Mouse (Mus musculus): ENCODE data around the gene Tcf7l2.

Tcf7l2 gene

DNA sequence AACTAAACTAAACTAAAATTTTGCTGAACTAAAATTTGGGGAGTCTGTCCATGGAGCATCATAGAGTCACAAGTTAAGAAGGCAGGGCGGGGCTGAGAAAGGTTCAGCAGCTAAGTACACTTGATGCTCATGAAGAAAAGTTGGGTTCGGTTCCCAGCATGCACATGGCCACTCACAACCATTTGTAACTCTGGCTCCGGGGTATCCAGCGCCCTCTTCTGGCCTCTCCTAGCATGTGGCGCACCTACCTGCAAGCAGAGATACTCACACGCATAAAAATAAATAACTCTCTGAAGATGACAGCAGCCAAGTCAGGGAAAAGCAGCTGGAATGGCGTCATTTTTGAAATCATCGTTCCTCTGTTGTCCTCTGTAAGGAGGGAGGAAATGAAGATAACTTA is 171.2 kb downstream of the Tcf7l2 start:
- no peak for DNase-seq (ENCODE audit: low spot score)

DNA sequence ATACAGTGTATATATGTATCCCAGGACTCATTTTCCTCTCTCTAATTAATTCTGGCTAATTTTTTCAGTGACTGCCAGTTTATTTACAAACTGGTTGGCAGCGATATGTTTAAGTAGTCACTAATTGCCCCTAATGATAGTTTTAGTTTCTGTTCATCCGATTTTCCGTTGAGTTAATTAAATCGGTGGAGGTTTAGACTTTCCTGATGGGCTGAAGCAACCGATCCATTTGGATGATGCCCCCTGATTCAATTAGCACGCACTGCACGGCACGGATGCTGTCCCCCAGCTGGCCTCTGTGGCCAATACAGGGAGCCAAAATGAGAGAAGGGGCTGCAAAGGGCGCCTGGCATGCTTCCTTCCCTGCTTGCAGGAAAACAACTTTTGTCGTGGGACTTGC is 172.0 kb downstream of the Tcf7l2 start:
- no peak for DNase-seq (ENCODE audit: low spot score)

GRCm38 (mm10) chr19:55914614-55915211 is 173.1 kb downstream of the Tcf7l2 start:
- DNase-seq (ENCODE audit: low spot score): no peak

GRCm38 (mm10) chr19:55915506-55915905 is 173.9 kb downstream of the Tcf7l2 start:
- no peak for DNase-seq (ENCODE audit: low spot score)

- DNase-seq (ENCODE audit: low spot score): no peak
Observed at GRCm38 (mm10) chr19:55916211-55916610, 174.6 kb downstream of the Tcf7l2 start.

DNA sequence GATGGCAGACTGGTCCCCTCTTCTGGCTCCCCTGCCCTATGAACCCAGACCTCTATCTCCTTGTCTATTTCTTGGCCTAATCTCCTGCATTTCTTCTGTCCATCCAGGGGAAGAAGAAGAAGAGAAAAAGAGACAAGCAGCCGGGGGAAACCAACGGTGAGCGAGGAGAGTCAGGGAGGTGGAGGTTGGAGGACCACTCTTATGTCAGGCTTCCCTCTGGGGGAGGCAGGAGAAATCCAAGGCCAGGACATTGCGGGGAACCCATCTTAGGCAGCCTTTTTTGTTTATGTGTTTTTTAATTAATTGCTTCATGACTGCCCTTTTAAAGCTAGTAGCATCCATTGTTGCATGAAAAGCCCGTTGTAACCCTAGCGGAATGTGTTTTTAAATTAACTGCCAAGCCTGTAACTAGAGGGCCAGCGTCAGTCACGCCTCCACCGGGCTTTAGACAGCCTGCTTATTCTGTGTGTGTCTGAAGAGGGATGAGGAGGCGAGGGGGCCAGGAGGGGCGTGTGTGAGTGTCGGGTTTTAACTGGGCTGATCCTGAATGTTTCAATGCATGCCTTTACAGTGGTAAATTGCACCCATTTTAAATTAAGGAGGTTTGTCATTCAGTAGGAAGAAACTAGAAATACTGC is 182.3 kb downstream of the Tcf7l2 start:
- no peak for DNase-seq (ENCODE audit: low spot score)

DNA sequence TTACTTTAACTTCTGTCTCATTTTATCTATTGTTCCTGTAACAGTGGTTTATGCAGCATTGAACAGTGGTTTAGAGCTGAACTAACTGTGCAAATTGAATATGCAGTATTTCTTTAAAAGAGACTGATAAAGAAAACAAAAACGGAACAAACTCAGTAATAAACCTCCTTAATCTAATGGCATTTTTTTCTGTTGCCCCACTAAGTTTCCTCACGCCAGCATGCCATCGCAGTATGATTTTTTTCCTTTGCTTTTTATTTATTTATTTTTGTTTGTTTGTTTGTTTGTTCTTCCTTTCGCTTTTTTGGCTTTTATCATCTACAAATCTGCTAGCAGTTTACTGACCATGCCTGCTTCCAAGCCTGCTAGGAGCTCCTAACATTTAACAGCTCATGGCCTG is 183.2 kb downstream of the Tcf7l2 start:
- DNase-seq (ENCODE audit: low spot score): no peak

GRCm38 (mm10) chr19:55925425-55925803 is 183.8 kb downstream of the Tcf7l2 start:
- no peak for DNase-seq (ENCODE audit: low spot score)

GRCm38 (mm10) chr19:55925804-55926521 is 184.3 kb downstream of the Tcf7l2 start:
- DNase-seq (ENCODE audit: low spot score): no peak

GRCm38 (mm10) chr19:55926858-55927673 is 185.4 kb downstream of the Tcf7l2 start:
- DNase-seq (ENCODE audit: low spot score): no peak

GRCm38 (mm10) chr19:55927674-55928061 is 186.0 kb downstream of the Tcf7l2 start:
- DNase-seq (ENCODE audit: low spot score): no peak

DNA sequence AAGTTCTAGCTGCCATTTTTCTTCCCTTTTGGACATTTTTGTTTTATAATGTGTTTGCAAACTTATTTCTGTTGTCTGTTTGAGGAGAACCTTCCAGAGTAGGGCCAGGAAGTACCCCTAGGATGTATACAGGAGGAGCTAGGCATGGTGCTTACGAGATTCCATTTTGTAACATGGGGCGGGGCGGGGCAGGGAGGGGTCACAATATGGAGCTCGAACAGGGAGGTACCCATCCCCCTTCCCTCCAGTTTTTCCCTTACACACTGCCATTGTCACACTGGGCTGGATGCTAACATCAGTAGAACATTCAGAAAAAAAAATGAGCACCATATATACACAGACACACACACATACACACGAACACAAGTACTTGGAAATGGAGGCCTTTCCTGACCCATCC is 187.1 kb downstream of the Tcf7l2 start:
- no peak for DNase-seq (ENCODE audit: low spot score)

DNA sequence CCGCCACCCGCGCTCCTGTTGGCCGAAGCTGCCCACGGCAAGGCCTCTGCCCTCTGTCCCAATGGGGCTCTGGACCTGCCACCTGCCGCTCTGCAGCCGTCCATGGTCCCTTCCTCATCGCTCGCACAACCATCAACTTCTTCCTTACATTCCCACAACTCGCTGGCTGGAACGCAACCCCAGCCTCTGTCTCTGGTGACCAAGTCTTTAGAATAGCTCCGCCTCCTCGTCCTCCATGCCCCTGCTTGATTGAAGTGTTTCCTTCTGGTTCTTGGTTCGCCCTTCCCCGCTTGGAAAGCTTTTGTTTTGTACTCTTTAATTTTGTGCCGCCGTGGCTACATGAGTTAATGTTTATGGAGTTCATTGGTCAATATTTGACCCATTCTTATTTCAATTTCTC is 190.0 kb downstream of the Tcf7l2 start:
- no peak for DNase-seq (ENCODE audit: low spot score)

- DNase-seq (ENCODE audit: low spot score): no peak
Observed at GRCm38 (mm10) chr19:55933947-55934729, 192.5 kb downstream of the Tcf7l2 start.

GRCm38 (mm10) chr19:55934730-55935003 is 193.0 kb downstream of the Tcf7l2 start:
- no peak for DNase-seq (ENCODE audit: low spot score)

GRCm38 (mm10) chr19:55937026-55937425 is 195.4 kb downstream of the Tcf7l2 start:
- no peak for DNase-seq (ENCODE audit: low spot score)

GRCm38 (mm10) chr19:55938254-55939046 is 196.8 kb downstream of the Tcf7l2 start:
- no peak for DNase-seq (ENCODE audit: low spot score)

GRCm38 (mm10) chr19:55939090-55939489 is 197.5 kb downstream of the Tcf7l2 start:
- DNase-seq (ENCODE audit: low spot score): no peak

DNA sequence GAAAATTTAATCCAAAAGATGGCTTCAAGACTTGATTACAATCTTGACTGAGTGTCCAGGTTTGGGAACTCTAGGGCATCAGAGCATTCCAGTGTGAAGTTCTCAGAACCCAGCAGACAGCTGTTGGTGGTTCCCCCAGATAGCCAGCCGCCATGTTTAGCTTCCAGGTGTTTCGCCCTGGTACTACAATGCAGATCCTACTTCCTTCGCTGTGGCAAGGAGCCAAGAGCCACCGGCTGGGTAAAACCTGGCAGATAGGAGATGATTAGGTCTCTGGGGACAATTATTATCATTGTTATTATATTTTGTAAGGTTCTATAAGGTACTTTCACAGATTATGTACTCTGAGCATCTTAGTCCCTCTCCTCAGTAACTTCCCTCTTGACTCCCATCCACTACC is 198.1 kb downstream of the Tcf7l2 start:
- DNase-seq (ENCODE audit: low spot score): no peak

DNA sequence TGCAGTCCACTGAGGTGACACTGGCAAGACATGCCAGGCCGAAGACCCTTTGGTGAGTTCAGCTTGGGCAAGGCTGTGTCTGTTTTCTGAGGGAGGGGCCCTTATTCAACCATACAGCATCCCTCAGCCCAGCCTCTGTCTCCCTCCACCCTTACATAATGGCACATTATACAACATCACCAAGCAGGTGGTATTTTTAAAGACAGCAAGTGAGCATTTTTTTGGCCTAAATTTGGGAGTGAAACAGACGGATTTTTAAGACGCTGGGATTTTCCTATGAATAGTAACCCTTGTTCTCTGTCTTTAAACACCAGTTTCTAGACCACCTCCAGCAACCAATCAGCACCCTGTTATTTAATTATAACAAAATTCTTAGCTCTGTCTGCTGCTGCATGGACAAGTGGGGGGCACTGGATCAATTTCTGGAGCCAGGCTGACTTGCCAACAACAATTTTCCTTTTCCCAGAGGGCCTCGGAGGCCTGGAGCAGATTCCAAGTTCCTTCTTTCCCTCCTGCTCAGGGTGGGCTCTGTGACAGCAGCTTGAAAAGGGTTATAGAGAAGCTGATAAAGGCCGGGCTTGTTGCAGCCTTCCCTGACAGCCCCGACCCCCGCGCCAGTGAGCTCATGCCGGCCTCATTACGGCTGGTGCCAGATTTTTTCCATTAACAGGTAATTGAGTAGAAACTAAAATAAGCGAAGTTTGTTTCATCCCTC is 199.1 kb downstream of the Tcf7l2 start:
- DNase-seq (ENCODE audit: low spot score): peak; percentile 26
